Mouse (Mus musculus): Measurements from ENCODE around the gene Tex52. TPM values are rescaled to one million over a fixed set of nuclear protein-coding genes. Genes with fewer than 3 reads are reported as not detected.

The Tex52 gene
- polyA plus RNA-seq (2014; fragmentation: Illumina TruSeq; extraction: RNeasy Lipid Tissue Mini Kit (QIAGEN cat#74804); ENCODE audit: insufficient read depth, low read depth, low replicate concordance): not detected

GRCm38 (mm10) chr6:128375192-128375591 is at the start of gene Tex52, which contains the start of gene Gm44596:
Tex52 (plus strand) TSS chr6:128375456.
Gm44596 (plus strand) TSS chr6:128375503.

GRCm38 (mm10) chr6:128355726-128356416 is 19.4 kb upstream of the Tex52 start, which contains the start of gene Tulp3:
Tulp3 (minus strand) TSS chr6:128355851.

GRCm38 (mm10) chr6:128362381-128363006 is 12.8 kb upstream of the Tex52 start, which contains the start of the genes Rhno1 and Foxm1:
Rhno1 (minus strand) TSS chr6:128362911.
Foxm1 (plus strand) TSS chr6:128362967.

GRCm38 (mm10) chr6:128398996-128399395 is 23.7 kb downstream of the Tex52 start, which contains the start of gene Nrip2:
Nrip2 (plus strand) TSS chr6:128399296.

DNA sequence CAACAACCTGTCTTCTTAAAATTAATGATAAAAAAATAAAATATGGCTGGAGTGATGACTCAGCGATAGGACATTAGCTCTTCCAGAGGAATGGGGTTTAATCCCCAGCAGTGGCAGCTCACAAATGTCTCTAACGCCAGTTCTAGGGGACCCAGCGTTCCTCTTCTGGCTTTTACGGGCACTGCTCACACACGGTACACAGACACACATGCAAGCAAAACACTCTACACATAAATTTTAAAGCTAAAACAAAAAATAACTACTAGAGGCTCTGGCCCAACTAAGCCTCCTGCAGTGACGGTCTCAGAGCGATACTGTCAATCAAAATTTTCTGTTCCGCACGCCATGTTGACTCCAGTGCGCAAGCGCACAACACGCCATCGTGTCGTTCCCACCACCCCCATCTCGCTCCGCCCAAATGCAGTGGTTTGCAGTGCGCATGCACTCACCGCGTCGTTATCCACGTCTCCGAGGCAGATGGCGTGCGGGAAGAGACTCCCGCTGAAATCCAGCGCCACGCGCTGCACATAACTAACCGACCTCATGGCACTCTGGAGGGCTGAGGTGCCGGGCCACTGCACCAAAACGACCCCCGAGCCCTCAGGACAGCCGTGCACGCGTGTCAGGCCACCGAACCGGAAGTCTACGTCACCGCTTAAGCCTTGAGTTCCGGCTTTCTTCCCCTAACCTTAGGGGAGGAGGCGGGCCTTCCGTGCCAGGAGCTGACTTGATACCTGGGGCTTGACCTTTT is 49.2 kb downstream of the Tex52 start, which contains the start of gene Itfg2:
TSS of gene Itfg2 (minus strand) at position 663 of the 751 bp plus-strand sequence.

Other genes starting within 250 kb of the Tex52 start
- gene Tspan9, start 231.9 kb upstream of the Tex52 start, polyA plus RNA-seq (2014; fragmentation: Illumina TruSeq; extraction: RNeasy Lipid Tissue Mini Kit (QIAGEN cat#74804); ENCODE audit: insufficient read depth, low read depth, low replicate concordance): 96.2 TPM
- gene Tead4, start 74.6 kb upstream of the Tex52 start, polyA plus RNA-seq (2014; fragmentation: Illumina TruSeq; extraction: RNeasy Lipid Tissue Mini Kit (QIAGEN cat#74804); ENCODE audit: insufficient read depth, low read depth, low replicate concordance): 5.7 TPM
- gene Tulp3, start 19.6 kb upstream of the Tex52 start, polyA plus RNA-seq (2014; fragmentation: Illumina TruSeq; extraction: RNeasy Lipid Tissue Mini Kit (QIAGEN cat#74804); ENCODE audit: insufficient read depth, low read depth, low replicate concordance): 10.2 TPM
- gene Rhno1, start 12.5 kb upstream of the Tex52 start, polyA plus RNA-seq (2014; fragmentation: Illumina TruSeq; extraction: RNeasy Lipid Tissue Mini Kit (QIAGEN cat#74804); ENCODE audit: insufficient read depth, low read depth, low replicate concordance): 17.4 TPM
- gene Foxm1, start 12.5 kb upstream of the Tex52 start, polyA plus RNA-seq (2014; fragmentation: Illumina TruSeq; extraction: RNeasy Lipid Tissue Mini Kit (QIAGEN cat#74804); ENCODE audit: insufficient read depth, low read depth, low replicate concordance): 0.58 TPM
- not detected for gene Gm44596, start within 50 bp of the Tex52 start, polyA plus RNA-seq (2014; fragmentation: Illumina TruSeq; extraction: RNeasy Lipid Tissue Mini Kit (QIAGEN cat#74804); ENCODE audit: insufficient read depth, low read depth, low replicate concordance)
- gene Nrip2, start 23.8 kb downstream of the Tex52 start, polyA plus RNA-seq (2014; fragmentation: Illumina TruSeq; extraction: RNeasy Lipid Tissue Mini Kit (QIAGEN cat#74804); ENCODE audit: insufficient read depth, low read depth, low replicate concordance): 0.32 TPM
- 14.1 TPM for gene Itfg2, start 49.5 kb downstream of the Tex52 start, polyA plus RNA-seq (2014; fragmentation: Illumina TruSeq; extraction: RNeasy Lipid Tissue Mini Kit (QIAGEN cat#74804); ENCODE audit: insufficient read depth, low read depth, low replicate concordance)
- gene Fkbp4, start 63.2 kb downstream of the Tex52 start, polyA plus RNA-seq (2014; fragmentation: Illumina TruSeq; extraction: RNeasy Lipid Tissue Mini Kit (QIAGEN cat#74804); ENCODE audit: insufficient read depth, low read depth, low replicate concordance): 133 TPM
- 1.5 TPM for gene Pzp, start 151.3 kb downstream of the Tex52 start, polyA plus RNA-seq (2014; fragmentation: Illumina TruSeq; extraction: RNeasy Lipid Tissue Mini Kit (QIAGEN cat#74804); ENCODE audit: insufficient read depth, low read depth, low replicate concordance)
- 21.6 TPM for gene A2ml1, start 206.2 kb downstream of the Tex52 start, polyA plus RNA-seq (2014; fragmentation: Illumina TruSeq; extraction: RNeasy Lipid Tissue Mini Kit (QIAGEN cat#74804); ENCODE audit: insufficient read depth, low read depth, low replicate concordance)
- 1.3 TPM for gene Klrb1a, start 248.1 kb downstream of the Tex52 start, polyA plus RNA-seq (2014; fragmentation: Illumina TruSeq; extraction: RNeasy Lipid Tissue Mini Kit (QIAGEN cat#74804); ENCODE audit: insufficient read depth, low read depth, low replicate concordance)

All from lung, adult 10 weeks (tissue).